Mouse (Mus musculus) liver, embryonic 15.5 days (tissue): Measurements from ENCODE around the gene Tbxas1. TPM values are rescaled to one million over a fixed set of nuclear protein-coding genes. Genes with fewer than 3 reads are reported as not detected.

Source experiments
- ATAC-seq: fragments of 200-750 bp; cut with Nextera tagmentation; 2 replicates; pipeline ENCODE4 v1.8.0; 2017; ENCODE audit warnings: moderate number of reproducible peaks, mild to moderate bottlenecking, moderate library complexity; ENCODE audit not compliant: insufficient read depth
- H3K27ac ChIP-seq: fragments of 300-500 bp; sonication (generic); replicated peaks from 2 replicates; pipeline ENCODE4 v1.5.1; 2015; ENCODE audit warnings: mild to moderate bottlenecking, inconsistent platforms
- H3K27me3 ChIP-seq: fragments of 300-500 bp; sonication (generic); 2 replicates; pipeline ENCODE4 v1.6.1; 2015; ENCODE audit warnings: mild to moderate bottlenecking, inconsistent platforms
- H3K36me3 ChIP-seq: fragments of 300-500 bp; sonication (generic); replicated peaks from 2 replicates; pipeline ENCODE4 v1.6.1; 2015; ENCODE audit warnings: moderate library complexity, mild to moderate bottlenecking, inconsistent platforms
- H3K4me1 ChIP-seq: fragments of 300-500 bp; sonication (generic); replicated peaks from 2 replicates; pipeline ENCODE4 v1.6.1; 2015; ENCODE audit warnings: inconsistent platforms
- H3K4me2 ChIP-seq: fragments of 300-500 bp; sonication (generic); 2 replicates; pipeline ENCODE4 v1.6.1; 2015; ENCODE audit warnings: moderate library complexity, mild to moderate bottlenecking, inconsistent platforms
- H3K4me3 ChIP-seq: fragments of 300-500 bp; sonication (generic); replicated peaks from 2 replicates; pipeline ENCODE4 v1.5.1; 2015; ENCODE audit warnings: mild to moderate bottlenecking, inconsistent platforms
- H3K9ac ChIP-seq: fragments of 300-500 bp; sonication (generic); 2 replicates; pipeline ENCODE4 v1.6.1; 2015; ENCODE audit warnings: moderate library complexity, mild to moderate bottlenecking, inconsistent platforms
- H3K9me3 ChIP-seq: fragments of 300-500 bp; sonication (generic); replicated peaks from 2 replicates; pipeline ENCODE4 v1.6.1; 2016; ENCODE audit warnings: inconsistent platforms
- WGBS: fragments of 180-500 bp; shearing (Covaris S2); methylation state at CpG from one replicate; pipeline ENCODE4 v1.1.7; 2015; ENCODE audit warnings: mixed read lengths; ENCODE audit not compliant: insufficient replicate concordance; 5-methylcytosine and 5-hydroxymethylcytosine counted together
- polyA plus RNA-seq: library from polyadenylated mRNA; unstranded; fragments of >200 nt; fragmentation: Nextera tagmentation; extraction: Ambion mirVana; gene quantifications from 2 replicates; pipeline ENCODE4 v1.2.1, GENCODE M21; 2015

Gene Tbxas1
- polyA plus RNA-seq, 1 experiment from 2014 or later, result 9.0 TPM

GRCm38 (mm10) chr6:38853561-38853992 lies 21.6 kb upstream of the Tbxas1 start:
- Histone ChIP-seq H3K36me3 (peaks cover 8% of the 10 kb centered on the region; the same call in 1 of the 2 replicates), H3K27me3 (no peaks in the 10 kb centered on the region), H3K9ac (no peak overlapping the region), H3K27ac (no peak overlapping the region), H3K4me1 (peaks cover 77% of the 10 kb centered on the region), H3K4me2 (no peak overlapping the region), H3K4me3 (no peak overlapping the region), H3K9me3 (no peaks in the 10 kb centered on the region)
- 72% methylated on average over 5 of the region's 5 CpGs for whole genome bisulfite sequencing
- ATAC-seq, result no peak

GRCm38 (mm10) chr6:38859819-38860218 lies 15.4 kb upstream of the Tbxas1 start:
- 89% methylated on average over 1 of the region's 1 CpGs for WGBS
- Histone ChIP-seq H3K27me3 (no peaks in the 10 kb centered on the region), H3K9me3 (no peaks in the 10 kb centered on the region), H3K36me3 (no peaks in the 10 kb centered on the region), H3K4me2 (no peak overlapping the region), H3K4me1 (peaks cover 68% of the 10 kb centered on the region), H3K9ac (no peak overlapping the region), H3K27ac (peak overlapping the region; percentile 24; the same call in 1 of the 2 replicates), H3K4me3 (no peak overlapping the region)
- ATAC-seq, result no peak

- no peak overlapping the region for H3K9ac ChIP-seq
- no peaks in the 10 kb centered on the region for H3K27me3 ChIP-seq
- no peak overlapping the region for H3K4me3 ChIP-seq
- H3K9me3 ChIP-seq, result no peaks in the 10 kb centered on the region
- H3K4me2 ChIP-seq, result no peak overlapping the region
- H3K4me1 ChIP-seq, result peaks cover 71% of the 10 kb centered on the region
- no peaks in the 10 kb centered on the region for H3K36me3 ChIP-seq
- 89% methylated on average over 2 of the region's 2 CpGs for WGBS
- H3K27ac ChIP-seq, result 0 out of 2 replicates have a peak overlapping the region, but pooled peaks have one; percentile 39
- no peak for ATAC-seq
These were observed 14.9 kb upstream of the Tbxas1 start for GRCm38 (mm10) chr6:38860301-38860700.

GRCm38 (mm10) chr6:38863595-38863994 lies 11.6 kb upstream of the Tbxas1 start:
- H3K4me1 ChIP-seq, result peaks cover 88% of the 10 kb centered on the region
- 36% methylated on average over 3 of the region's 3 CpGs for WGBS
- no peaks in the 10 kb centered on the region for H3K9me3 ChIP-seq
- H3K36me3 ChIP-seq, result peaks cover 4% of the 10 kb centered on the region; the same call in 1 of the 2 replicates
- H3K4me3 ChIP-seq, result no peak overlapping the region
- H3K9ac ChIP-seq, result no peak overlapping the region
- no peak overlapping the region; the same call in 1 of the 2 replicates for H3K27ac ChIP-seq
- ATAC-seq, result peak; percentile 53
- H3K27me3 ChIP-seq, result no peaks in the 10 kb centered on the region
- H3K4me2 ChIP-seq, result no peak overlapping the region

- no peaks in the 10 kb centered on the region for H3K9me3 ChIP-seq
- no peak overlapping the region for H3K4me3 ChIP-seq
- peak overlapping the region; percentile 11; the same call in 1 of the 2 replicates for H3K9ac ChIP-seq
- peaks cover 20% of the 10 kb centered on the region for H3K36me3 ChIP-seq
- H3K27me3 ChIP-seq, result no peaks in the 10 kb centered on the region
- peak overlapping the region; percentile 31 for H3K4me2 ChIP-seq
- peaks cover 85% of the 10 kb centered on the region for H3K4me1 ChIP-seq
- ATAC-seq, result no peak
- peak overlapping the region; percentile 51 for H3K27ac ChIP-seq
These were observed 9.4 kb upstream of the Tbxas1 start for GRCm38 (mm10) chr6:38865805-38866204.

DNA sequence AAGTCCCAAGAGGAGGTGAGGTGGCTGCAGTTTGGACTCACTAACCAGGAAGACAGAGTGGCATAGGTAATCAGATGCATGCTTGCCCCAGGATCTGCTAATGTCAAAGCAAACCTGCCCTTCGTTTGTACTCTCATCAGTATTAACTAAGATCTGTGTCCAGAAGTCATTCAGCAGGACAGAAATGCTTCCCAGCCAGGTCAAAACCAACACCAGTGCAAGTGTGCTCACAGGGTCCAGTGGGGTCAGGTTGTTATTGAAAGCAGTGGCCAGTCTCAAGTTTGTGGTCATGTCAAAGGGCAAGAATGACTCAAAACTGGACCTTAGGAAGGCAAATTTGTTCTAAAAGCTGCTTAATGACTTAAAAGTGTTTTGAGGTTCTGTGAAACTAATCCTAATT lies 8.8 kb upstream of the Tbxas1 start:
- H3K9me3 ChIP-seq, result no peaks in the 10 kb centered on the region
- H3K27me3 ChIP-seq, result no peaks in the 10 kb centered on the region
- H3K4me3 ChIP-seq, result no peak overlapping the region
- H3K27ac ChIP-seq, result peak overlapping the region; percentile 51
- H3K4me1 ChIP-seq, result peaks cover 84% of the 10 kb centered on the region
- H3K4me2 ChIP-seq, result peak overlapping the region; percentile 31; the same call in 1 of the 2 replicates
- no peak for ATAC-seq
- H3K9ac ChIP-seq, result peak overlapping the region; percentile 11; the same call in 1 of the 2 replicates
- 68% methylated on average over 1 of the region's 1 CpGs for WGBS
- peaks cover 25% of the 10 kb centered on the region for H3K36me3 ChIP-seq

DNA sequence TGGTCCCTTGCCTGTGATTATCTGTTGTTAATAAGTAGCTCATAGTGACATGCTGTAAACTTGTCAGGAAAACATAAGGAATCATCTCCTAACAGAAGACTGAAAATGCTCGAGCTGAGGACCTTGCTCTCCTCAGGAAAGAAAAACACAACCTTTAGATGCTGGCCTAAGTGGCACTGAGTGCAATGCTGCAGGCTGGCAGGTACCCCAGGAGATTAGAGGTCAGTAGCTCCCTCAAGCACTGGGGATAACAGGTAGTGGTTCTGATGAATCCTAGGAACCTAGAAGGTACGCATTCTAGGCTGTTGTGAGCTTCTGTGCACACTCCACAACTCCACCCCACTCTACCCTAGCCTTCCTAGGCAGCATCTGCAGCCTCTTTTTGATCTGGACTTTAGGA lies 8.4 kb upstream of the Tbxas1 start:
- H3K9ac ChIP-seq, result no peak overlapping the region
- peak overlapping the region; percentile 51 for H3K27ac ChIP-seq
- WGBS, result 79% methylated on average over 2 of the region's 2 CpGs
- ATAC-seq, result no peak
- no peaks in the 10 kb centered on the region for H3K9me3 ChIP-seq
- H3K4me2 ChIP-seq, result no peak overlapping the region
- no peak overlapping the region for H3K4me3 ChIP-seq
- H3K27me3 ChIP-seq, result no peaks in the 10 kb centered on the region
- H3K36me3 ChIP-seq, result peaks cover 29% of the 10 kb centered on the region
- peaks cover 85% of the 10 kb centered on the region for H3K4me1 ChIP-seq

- Histone ChIP-seq H3K27ac (peak overlapping the region; percentile 51; the same call in 1 of the 2 replicates), H3K4me2 (no peak overlapping the region), H3K4me1 (peaks cover 86% of the 10 kb centered on the region), H3K4me3 (no peak overlapping the region), H3K9ac (no peak overlapping the region), H3K9me3 (no peaks in the 10 kb centered on the region), H3K36me3 (peaks cover 34% of the 10 kb centered on the region), H3K27me3 (no peaks in the 10 kb centered on the region)
- ATAC-seq, result no peak
- 64% methylated on average over 1 of the region's 1 CpGs for WGBS
These were observed 7.9 kb upstream of the Tbxas1 start for GRCm38 (mm10) chr6:38867291-38867690.

DNA sequence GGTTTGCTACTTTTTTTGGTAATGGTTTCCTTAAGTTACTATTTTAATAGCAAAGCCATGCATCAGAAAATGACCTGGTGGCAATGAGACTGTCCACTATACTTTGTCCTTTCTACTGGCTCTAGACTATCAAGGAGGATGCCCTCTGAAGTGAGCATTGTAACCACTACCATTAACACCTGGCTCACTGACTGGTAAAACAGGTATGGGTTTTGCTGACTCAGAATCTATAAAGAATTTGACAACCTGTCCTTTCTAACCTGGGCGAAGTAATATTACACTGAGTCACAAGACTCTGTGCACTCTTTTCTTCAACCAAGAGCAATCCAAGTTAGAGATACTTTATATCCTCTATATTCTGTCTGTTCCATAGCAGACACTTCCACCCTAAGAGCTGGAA lies 6.2 kb upstream of the Tbxas1 start:
- WGBS, result 82% methylated on average over 1 of the region's 1 CpGs
- Histone ChIP-seq H3K27ac (0 out of 2 replicates have a peak overlapping the region, but pooled peaks have one; percentile 29), H3K36me3 (peaks cover 40% of the 10 kb centered on the region), H3K4me2 (no peak overlapping the region), H3K27me3 (no peaks in the 10 kb centered on the region), H3K4me1 (peaks cover 89% of the 10 kb centered on the region), H3K4me3 (no peak overlapping the region), H3K9me3 (no peaks in the 10 kb centered on the region), H3K9ac (no peak overlapping the region)
- no peak for ATAC-seq

DNA sequence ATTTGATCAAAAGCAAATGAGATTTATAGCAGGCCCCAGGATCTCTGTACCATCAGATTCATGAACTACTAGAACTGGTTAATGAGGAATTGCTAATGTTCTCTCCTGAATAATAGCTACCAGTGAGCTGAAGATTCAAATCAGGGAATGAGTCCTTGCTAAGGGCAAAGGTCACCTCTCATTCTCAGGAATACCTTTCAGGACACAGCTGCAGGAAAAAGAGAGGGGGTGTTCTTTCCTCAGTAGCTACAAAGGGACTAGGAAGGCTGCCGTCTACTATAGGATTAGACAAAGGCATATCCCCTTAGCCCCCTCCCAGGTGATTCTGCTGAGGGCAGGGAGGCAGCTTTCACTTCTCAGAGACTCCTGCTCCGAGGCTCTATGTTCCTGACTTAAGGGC lies 5.1 kb upstream of the Tbxas1 start:
- 78% methylated on average over 2 of the region's 2 CpGs for WGBS
- Histone ChIP-seq H3K36me3 (peaks cover 40% of the 10 kb centered on the region), H3K9ac (no peak overlapping the region), H3K4me3 (no peak overlapping the region), H3K9me3 (no peaks in the 10 kb centered on the region), H3K4me1 (peaks cover 78% of the 10 kb centered on the region), H3K4me2 (no peak overlapping the region), H3K27ac (peak overlapping the region; percentile 34; the same call in 1 of the 2 replicates), H3K27me3 (no peaks in the 10 kb centered on the region)
- no peak for ATAC-seq

- Histone ChIP-seq H3K36me3 (peaks cover 40% of the 10 kb centered on the region), H3K27me3 (no peaks in the 10 kb centered on the region), H3K4me1 (peaks cover 68% of the 10 kb centered on the region), H3K27ac (peak overlapping the region; percentile 63), H3K9me3 (no peaks in the 10 kb centered on the region), H3K9ac (no peak overlapping the region), H3K4me2 (0 out of 2 replicates have a peak overlapping the region, but pooled peaks have one; percentile 83), H3K4me3 (no peak overlapping the region)
- WGBS, result 41% methylated on average over 7 of the region's 7 CpGs
- no peak for ATAC-seq
These were observed 4.2 kb upstream of the Tbxas1 start for GRCm38 (mm10) chr6:38871051-38871450.

GRCm38 (mm10) chr6:38873316-38873715 lies 1.9 kb upstream of the Tbxas1 start:
- peaks cover 61% of the 10 kb centered on the region for H3K4me1 ChIP-seq
- H3K27ac ChIP-seq, result peak overlapping the region; percentile 99
- peaks cover 36% of the 10 kb centered on the region for H3K36me3 ChIP-seq
- peak overlapping the region; percentile 97 for H3K4me3 ChIP-seq
- peak overlapping the region; percentile 100 for H3K9ac ChIP-seq
- ATAC-seq, result no peak
- H3K4me2 ChIP-seq, result peak overlapping the region; percentile 83
- no peaks in the 10 kb centered on the region for H3K27me3 ChIP-seq
- H3K9me3 ChIP-seq, result no peaks in the 10 kb centered on the region
- WGBS, result 65% methylated on average over 1 of the region's 1 CpGs
